Mouse (Mus musculus) CD4-positive, CD25-positive, alpha-beta regulatory T cell, adult 4 months (primary cell): ENCODE measurements around the gene Serinc5. TPM values are rescaled to one million over a fixed set of nuclear protein-coding genes. Genes with fewer than 3 reads are reported as not detected.
A peak's percentile ranks its signal among the peaks of the same experiment; 100 is the strongest.

Source experiments
- ATAC-seq: one replicate; pipeline ENCODE4 v1.8.0; 2017
- polyA plus RNA-seq, 2 experiments: library from polyadenylated mRNA; unstranded; fragments of 100-300 nt; shearing (Covaris generic); gene quantifications; one replicate each; pipeline ENCODE4 v1.2.1; 2017

The Serinc5 gene
- 10 to 100 TPM in 1 of 2 experiments, 1 to 10 TPM in 1; 9.2 to 11.7 TPM for polyA plus RNA-seq

DNA sequence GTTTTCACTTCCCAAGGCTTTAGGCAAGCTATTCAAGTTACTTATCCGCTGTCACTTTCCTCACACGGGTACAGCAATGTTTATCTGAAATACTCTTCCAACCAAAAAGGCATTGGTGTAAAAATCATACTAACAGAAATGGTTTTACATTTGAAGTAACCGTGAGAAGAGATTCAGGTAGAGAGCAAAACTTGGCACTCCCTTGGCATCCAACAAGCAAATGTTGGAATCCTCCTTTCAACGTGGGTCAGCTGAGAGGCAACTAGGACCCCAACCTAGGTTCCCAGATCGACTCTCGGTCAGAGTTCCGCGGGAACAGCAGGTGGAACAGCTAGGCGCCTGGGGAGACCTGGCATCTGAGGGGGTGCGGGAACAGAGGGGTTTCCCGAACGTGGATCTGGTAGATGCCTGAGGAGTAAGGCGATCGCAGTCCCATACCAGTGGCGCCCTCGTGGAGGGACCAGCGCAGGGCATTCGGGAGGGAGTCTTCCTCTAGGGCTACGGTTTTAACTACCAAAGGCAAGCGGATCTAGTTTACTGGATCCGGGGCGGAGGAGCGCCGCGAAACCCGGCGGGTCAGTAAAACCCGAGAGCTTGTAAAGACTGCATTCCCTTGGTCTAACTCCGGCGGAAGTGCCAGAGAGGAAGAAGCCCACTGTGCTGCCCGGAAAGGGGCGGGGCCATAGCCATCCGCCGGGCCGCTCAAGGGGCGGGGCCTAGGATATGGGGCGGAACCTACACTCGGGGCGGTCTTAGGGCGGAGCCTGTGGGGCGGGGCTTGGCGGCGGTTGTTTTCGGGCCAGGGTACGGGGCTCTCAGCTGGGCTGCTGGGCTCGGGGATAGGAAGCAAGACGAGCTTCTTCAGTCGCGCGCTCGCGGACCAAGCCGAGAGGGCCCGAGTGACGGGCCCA is at the start of gene Serinc5:
Serinc5 (plus strand) TSS at position 781 of the 911 bp plus-strand sequence.
- peak; percentile 90 for ATAC-seq

DNA sequence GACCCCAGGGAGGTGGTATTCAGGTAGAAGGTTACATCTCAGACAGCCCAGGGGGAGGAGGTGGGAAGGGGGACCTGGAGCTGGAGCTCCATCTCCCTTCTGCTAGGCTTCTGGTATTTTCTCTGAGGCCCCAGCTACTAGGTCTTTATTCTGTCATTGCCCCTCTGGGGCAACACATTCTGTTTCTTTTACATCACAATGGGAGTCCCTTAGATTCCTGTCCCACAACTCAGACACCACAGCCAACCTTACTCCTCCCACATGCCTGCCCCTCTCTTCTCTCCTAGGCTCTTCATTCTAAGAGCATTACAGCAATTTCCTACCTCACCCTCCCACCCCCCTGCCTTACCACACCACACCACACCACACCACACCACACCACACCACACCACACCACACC is 34.8 kb upstream of the Serinc5 start, which contains the start of gene Spz1:
Spz1 (minus strand) TSS at position 101 of the 400 bp plus-strand sequence.
- ATAC-seq: no peak

DNA sequence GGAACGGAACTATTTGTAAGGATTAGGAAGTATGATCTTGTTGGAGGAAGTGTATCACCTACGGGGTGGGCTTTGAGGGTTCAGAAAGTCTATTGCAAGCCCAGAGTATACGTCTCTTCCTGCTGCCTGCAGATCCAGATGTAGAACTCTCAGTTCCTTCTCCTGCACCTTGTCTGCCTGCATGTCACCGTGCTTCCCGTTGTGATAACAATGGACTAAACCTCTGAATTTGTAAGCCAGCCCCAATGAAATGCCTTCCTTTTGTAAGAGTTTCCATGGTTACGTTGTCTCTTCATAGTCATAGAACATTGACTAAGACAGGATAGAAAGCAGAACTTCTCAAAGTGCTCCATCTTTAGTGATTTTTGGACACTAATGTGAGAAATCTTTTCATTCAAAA is 34.2 kb upstream of the Serinc5 start:
- no peak for ATAC-seq

DNA sequence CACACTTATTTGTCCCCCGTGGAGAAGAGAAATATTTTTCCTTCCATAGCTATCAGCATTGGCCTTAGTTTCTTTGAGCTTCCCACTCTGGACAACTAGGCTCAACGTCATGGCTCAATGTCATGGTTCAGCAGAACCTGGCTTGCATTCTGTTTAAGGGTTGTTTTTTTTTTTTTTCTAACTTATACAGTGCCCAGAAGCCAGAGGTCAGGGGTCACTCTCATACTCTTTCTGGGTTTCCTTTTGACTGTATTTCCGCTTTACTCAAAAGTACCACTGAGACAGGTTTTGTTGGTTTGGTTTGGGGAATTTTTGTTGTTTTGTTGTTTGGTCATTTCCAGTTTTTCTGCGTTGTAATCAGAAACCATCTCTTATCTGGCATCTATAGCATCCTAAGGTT is 32.7 kb upstream of the Serinc5 start:
- no peak for ATAC-seq

DNA sequence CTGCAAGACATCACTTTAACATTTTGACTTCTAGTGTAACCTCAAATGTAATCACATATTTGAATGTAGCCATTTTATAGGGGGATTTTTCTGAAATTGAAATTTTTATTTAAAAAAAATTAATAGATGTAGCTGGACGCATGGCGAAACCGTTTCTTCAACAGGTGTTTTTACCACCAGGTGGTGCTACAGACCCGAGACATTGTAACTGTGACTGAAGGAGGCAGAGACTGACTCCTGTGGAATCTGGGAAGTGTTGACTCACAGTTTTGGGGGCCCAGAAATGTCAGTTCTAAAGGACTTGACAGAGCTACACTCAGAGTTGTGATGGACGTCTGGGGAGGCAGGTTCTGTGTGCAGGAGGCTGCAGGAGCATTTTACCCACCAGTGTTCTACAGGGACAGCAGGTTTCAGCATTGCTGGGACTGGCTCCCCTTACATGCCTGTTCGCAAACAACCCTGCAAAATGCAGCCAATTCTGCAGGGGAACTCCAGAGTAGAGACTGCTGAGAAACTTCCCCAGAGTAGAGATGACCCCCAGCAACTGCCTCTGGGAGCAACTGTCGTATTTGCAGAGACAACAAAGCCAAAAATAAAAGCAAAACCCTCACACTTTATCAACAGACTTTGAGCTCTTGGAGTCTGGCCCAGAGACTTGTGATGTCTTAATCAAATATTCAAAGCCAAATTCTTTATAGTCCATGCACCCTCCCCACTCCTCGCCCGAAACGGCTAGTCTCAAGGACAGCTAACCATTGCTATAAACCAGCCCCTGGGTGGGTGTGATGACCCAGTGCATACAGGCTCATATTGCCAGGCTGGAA is 30.5 kb upstream of the Serinc5 start:
- ATAC-seq: peak; percentile 84

- ATAC-seq: no peak
Measured at GRCm38 (mm10) chr13:92584094-92584717, 26.7 kb upstream of the Serinc5 start.

- no peak for ATAC-seq
Measured at GRCm38 (mm10) chr13:92588704-92589103, 22.2 kb upstream of the Serinc5 start.

GRCm38 (mm10) chr13:92589255-92589654 is 21.6 kb upstream of the Serinc5 start:
- no peak for ATAC-seq

DNA sequence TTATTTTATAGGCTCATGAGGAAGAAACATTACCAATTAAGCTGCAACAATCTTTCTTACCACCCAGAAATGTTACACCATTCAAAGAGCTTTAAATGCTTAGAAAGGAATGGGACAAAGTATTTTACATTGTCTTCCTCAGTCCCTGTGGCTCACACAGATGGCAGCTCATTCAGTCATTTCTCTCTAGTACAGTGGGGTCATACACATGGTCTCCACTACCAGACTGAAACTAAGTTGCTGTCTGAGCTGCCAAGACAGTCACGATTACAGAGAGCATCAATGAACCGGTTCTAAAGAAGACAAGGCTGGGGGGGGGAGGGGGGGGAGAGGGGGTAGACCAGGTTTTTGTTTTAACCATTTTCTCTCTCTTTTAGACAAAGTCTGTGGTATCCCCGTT is 19.7 kb upstream of the Serinc5 start:
- ATAC-seq: no peak

- no peak for ATAC-seq
Measured at GRCm38 (mm10) chr13:92592268-92592785, 18.6 kb upstream of the Serinc5 start.

GRCm38 (mm10) chr13:92592786-92593635 is 17.9 kb upstream of the Serinc5 start:
- no peak for ATAC-seq

DNA sequence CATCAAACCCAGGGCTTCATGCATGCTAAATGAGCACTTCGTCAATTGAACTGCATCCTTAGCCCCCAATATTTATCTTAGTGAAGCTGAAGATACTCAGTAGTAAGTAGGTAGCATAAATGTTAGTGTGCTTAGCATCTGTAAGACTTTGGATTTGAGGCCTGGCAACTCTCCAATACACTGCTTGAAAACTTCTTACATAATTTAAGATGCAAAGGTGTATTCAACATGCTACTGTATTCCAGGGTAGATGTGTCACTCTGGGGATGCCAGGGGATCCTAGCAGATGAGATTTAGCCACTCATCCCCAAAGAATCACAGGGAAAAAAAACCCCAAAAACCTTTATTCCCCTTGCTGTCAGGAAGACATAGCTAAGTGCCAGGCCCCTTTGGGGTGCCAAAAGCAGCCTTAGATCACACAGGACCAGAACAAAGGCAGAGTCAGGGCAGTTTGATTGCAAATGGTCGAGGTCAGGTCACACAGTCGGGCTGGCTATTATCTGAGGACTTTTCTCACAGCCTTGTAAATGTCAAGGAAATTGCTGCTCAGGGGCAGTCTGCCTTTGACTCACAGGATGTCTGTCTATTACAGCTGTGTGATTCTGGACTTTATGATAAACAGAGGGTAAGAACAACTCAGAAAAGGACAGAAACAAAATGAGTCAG is 17.0 kb upstream of the Serinc5 start:
- ATAC-seq: no peak

GRCm38 (mm10) chr13:92594481-92594880 is 16.4 kb upstream of the Serinc5 start:
- no peak for ATAC-seq

GRCm38 (mm10) chr13:92594907-92595306 is 16.0 kb upstream of the Serinc5 start:
- no peak for ATAC-seq

DNA sequence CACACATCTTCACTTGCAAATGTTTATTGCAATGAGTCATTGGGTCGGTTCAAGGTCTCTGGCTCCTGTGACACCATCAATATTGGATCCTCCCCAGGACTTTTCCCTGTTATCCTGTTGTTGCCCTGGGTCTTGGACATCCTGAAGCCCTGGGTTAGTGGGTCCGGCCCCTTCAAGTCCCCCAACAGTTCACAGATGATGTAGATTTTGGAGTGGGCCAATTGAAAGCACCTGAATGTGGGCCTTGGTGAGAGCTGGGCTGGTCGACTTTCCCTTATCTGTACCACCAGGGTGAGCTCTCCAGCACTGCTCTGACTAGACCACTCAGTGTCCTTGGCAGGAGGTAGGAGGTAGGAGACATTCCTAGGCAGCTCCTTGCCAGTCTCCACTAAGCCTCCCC is 15.5 kb upstream of the Serinc5 start:
- ATAC-seq: no peak

- peak; percentile 31 for ATAC-seq
Measured at GRCm38 (mm10) chr13:92605306-92605705, 5.6 kb upstream of the Serinc5 start.

GRCm38 (mm10) chr13:92609486-92610310 is 1.2 kb upstream of the Serinc5 start:
- peak; percentile 13 for ATAC-seq

DNA sequence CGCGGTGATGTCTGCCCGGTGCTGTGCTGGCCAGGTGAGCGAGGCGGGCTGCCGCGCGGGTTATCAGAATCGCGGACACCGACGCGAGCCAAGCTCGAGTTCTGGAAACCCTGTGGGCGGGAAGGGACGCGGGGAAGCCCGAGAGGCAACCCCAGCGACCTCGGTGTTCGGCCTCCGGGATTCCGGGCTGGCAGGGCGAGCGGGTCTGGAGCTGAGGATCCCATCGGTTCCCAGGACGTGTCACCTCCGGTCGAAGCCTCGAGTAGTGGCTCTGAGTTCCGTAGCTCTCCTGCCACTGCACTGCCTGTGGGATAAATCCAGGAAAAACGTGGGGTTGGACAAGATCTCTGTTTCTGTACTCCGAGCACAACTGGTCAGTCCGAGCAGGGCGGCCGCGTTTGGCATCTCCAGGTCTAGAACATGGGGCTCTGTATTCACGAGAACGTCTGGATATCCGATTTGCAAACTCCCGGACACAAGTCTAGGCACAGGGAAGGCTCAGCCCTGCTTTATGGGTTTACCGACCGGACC is 428 bp downstream of the Serinc5 start:
- peak; percentile 18 for ATAC-seq

DNA sequence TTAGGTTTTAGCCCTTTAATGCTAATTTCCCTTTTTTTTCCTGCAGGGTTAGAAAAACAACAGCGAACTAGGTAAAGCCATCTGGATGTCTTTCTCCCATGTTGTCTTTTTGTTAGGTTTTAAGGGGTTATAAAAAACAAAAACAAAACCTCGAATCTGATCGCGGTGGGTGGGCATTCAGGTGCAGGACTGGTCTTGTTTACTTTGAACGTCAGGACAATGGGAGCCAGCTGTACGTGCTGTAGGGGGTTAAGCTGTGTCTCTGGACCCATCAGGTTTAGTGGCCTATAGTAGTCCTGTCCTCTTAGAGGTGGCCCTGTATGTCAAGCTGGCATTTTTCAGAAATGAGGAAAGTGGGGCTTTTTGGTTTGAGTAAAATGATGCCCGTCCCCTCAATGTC is 1.0 kb downstream of the Serinc5 start:
- no peak for ATAC-seq

DNA sequence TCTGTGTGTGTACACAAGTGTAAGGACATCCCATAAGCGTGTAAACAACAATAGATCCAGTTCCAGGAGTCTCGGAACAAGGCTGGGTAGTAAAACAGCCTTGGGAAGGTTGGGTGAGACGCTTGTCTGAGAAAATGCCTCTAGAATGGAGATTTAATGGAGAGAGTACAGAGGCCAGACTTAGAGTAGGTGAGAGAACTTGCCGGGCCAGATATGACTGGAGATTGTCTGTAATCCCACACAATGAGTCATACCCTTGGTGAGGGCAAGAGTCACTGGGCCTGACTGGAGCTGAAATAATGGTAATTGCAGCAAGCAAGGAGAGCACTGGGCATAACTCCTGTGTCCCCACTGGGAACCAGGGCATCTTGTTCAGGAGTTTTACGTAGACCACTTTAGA is 2.2 kb downstream of the Serinc5 start:
- ATAC-seq: no peak
